Mouse (Mus musculus) MEL (cell line): Measurements from ENCODE around the gene Mfsd2b.

ENCODE experiments used
- CTCF ChIP-seq, 3 experiments: IDR thresholded peaks in 2 of 3; conservative IDR thresholded peaks in 1 of 3; 2 replicates each; pipeline ENCODE4 v1.5.1; 2011 to 2012; ENCODE audit warnings: low read length in 3 of 3, low read depth in 2 of 3, mild to moderate bottlenecking in 2 of 3, improper control_type of control experiment in 1 of 3, inconsistent platforms in 1 of 3, mixed read lengths in 1 of 3, moderate library complexity in 1 of 3; ENCODE audit not compliant: control insufficient read depth in 1 of 3, insufficient read depth in 1 of 3, poor library complexity in 1 of 3, severe bottlenecking in 1 of 3
- ELF1 ChIP-seq: IDR thresholded peaks from 2 replicates; pipeline ENCODE4 v1.6.1; 2014; ENCODE audit warnings: low read depth, mild to moderate bottlenecking, inconsistent platforms, low read length, improper control_type of control experiment, moderate library complexity
- ETS1 ChIP-seq: IDR thresholded peaks from 2 replicates; pipeline ENCODE4 v1.6.1; 2012; ENCODE audit warnings: low read depth, mild to moderate bottlenecking, inconsistent platforms, low read length, improper control_type of control experiment, moderate library complexity
- MAX ChIP-seq: IDR thresholded peaks from 2 replicates; pipeline ENCODE4 v1.6.1; 2011; ENCODE audit warnings: low read length, improper control_type of control experiment
- MYB ChIP-seq: IDR thresholded peaks from 2 replicates; pipeline ENCODE4 v1.6.1; 2011; ENCODE audit warnings: mild to moderate bottlenecking, low read depth, low read length, improper control_type of control experiment
- NELFE ChIP-seq: IDR thresholded peaks from 2 replicates; pipeline ENCODE4 v1.6.1; 2011; ENCODE audit warnings: low read depth, low read length, improper control_type of control experiment
- POLR2A ChIP-seq, 2 experiments: IDR thresholded peaks; 2 replicates each; pipeline ENCODE4 v1.6.1; 2011 to 2012; ENCODE audit warnings: low read length in 2 of 2, mild to moderate bottlenecking in 2 of 2, control low read depth in 1 of 2, improper control_type of control experiment in 1 of 2, low read depth in 1 of 2, moderate library complexity in 1 of 2; ENCODE audit not compliant: control insufficient read depth in 1 of 2, insufficient read depth in 1 of 2, poor library complexity in 1 of 2
- POLR2AphosphoS2 ChIP-seq: IDR thresholded peaks from 2 replicates; pipeline ENCODE4 v1.6.1; 2011; ENCODE audit warnings: low read length, improper control_type of control experiment
- SIN3A ChIP-seq: IDR thresholded peaks from 2 replicates; pipeline ENCODE4 v1.6.1; 2012; ENCODE audit warnings: low read length, improper control_type of control experiment, inconsistent platforms
- TCF12 ChIP-seq: IDR thresholded peaks from 2 replicates; pipeline ENCODE4 v1.6.1; 2014; ENCODE audit warnings: low read depth, mild to moderate bottlenecking, inconsistent platforms, low read length, improper control_type of control experiment, moderate library complexity
- USF1 ChIP-seq: IDR thresholded peaks from 2 replicates; pipeline ENCODE4 v1.6.1; 2014; ENCODE audit warnings: low read depth, mild to moderate bottlenecking, inconsistent platforms, low read length, improper control_type of control experiment, moderate library complexity
- USF2 ChIP-seq, 2 experiments: IDR thresholded peaks; 2 replicates each; pipeline ENCODE4 v1.6.1; 2011 to 2012; ENCODE audit warnings: improper control_type of control experiment in 2 of 2, low read length in 2 of 2, borderline replicate concordance in 1 of 2, inconsistent platforms in 1 of 2, low read depth in 1 of 2, mild to moderate bottlenecking in 1 of 2; ENCODE audit not compliant: insufficient read depth in 1 of 2

DNA sequence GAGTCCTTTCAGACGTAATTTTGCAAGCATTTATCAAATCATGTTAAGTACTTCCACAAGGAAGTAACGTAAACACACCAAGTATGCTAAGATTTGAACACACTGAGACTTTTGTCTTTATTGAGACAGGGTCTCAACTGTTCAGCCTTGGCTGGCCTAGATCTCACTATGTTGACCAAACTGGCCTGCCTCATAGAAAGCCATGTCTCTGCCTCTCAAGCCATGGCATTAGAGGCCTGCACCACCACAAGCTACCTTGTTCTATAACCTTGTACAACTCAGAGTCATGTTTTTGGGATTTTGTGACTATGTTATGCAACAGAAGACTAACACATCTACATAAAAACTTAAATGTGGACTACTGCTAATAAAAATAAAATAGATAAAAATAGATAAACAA, 7.9 kb upstream of the Mfsd2b start:
- TF ChIP-seq USF2 (IDR thresholded peaks at IDR 0.05; ENCODE audit: borderline replicate concordance in 1 of 2, insufficient read depth in 1 of 2, low read depth in 1 of 2, low read length in 2 of 2): no peak
- no peak for TF ChIP-seq CTCF (IDR thresholded peaks at IDR 0.05 in 2 of 3, conservative IDR thresholded peaks at IDR 0.05 in 1 of 3; ENCODE audit: control insufficient read depth in 1 of 3, insufficient read depth in 1 of 3, low read depth in 2 of 3, low read length in 3 of 3, poor library complexity in 1 of 3, severe bottlenecking in 1 of 3)
- no peak for TF ChIP-seq ELF1
- no peak for TF ChIP-seq POLR2A (IDR thresholded peaks at IDR 0.05; ENCODE audit: control insufficient read depth in 1 of 2, insufficient read depth in 1 of 2, low read depth in 1 of 2, low read length in 2 of 2, poor library complexity in 1 of 2)
- TF ChIP-seq SIN3A: no peak
- TF ChIP-seq MAX: no peak
- TF ChIP-seq POLR2AphosphoS2: no peak
- TF ChIP-seq TCF12: no peak
- no peak for TF ChIP-seq NELFE
- TF ChIP-seq USF1: no peak
- TF ChIP-seq MYB: no peak
- no peak for TF ChIP-seq ETS1
